Mouse (Mus musculus): ENCODE measurements at regions not wholly inside any gene's neighbourhood (a gene's known extent, or its start where the extent isn't known, plus 50 kb on each side); places are given as distances from the start of the nearest gene placed in this dataset.

GRCm38 (mm10) chr4:55206226-55206625 is 143.6 kb upstream of the Rad23b start:
- TF ChIP-seq CTCF (conservative IDR thresholded peaks at IDR 0.05; ENCODE audit: low read length) (no peak), NANOG (IDR thresholded peaks at IDR 0.05; ENCODE audit: borderline replicate concordance, low read length) (no peak), POU5F1 (IDR thresholded peaks at IDR 0.05; ENCODE audit: borderline replicate concordance, low read length) (no peak)
